Mouse (Mus musculus) urinary bladder, postnatal 36 days (tissue): ENCODE data around the gene Arid5a.

Source experiments
- DNase-seq, 2 experiments: peaks; one replicate each; pipeline ENCODE4 v3.0.0; 2022; ENCODE audit warnings: low spot score in 2 of 2, mixed read lengths in 1 of 2

Gene Arid5a

DNA sequence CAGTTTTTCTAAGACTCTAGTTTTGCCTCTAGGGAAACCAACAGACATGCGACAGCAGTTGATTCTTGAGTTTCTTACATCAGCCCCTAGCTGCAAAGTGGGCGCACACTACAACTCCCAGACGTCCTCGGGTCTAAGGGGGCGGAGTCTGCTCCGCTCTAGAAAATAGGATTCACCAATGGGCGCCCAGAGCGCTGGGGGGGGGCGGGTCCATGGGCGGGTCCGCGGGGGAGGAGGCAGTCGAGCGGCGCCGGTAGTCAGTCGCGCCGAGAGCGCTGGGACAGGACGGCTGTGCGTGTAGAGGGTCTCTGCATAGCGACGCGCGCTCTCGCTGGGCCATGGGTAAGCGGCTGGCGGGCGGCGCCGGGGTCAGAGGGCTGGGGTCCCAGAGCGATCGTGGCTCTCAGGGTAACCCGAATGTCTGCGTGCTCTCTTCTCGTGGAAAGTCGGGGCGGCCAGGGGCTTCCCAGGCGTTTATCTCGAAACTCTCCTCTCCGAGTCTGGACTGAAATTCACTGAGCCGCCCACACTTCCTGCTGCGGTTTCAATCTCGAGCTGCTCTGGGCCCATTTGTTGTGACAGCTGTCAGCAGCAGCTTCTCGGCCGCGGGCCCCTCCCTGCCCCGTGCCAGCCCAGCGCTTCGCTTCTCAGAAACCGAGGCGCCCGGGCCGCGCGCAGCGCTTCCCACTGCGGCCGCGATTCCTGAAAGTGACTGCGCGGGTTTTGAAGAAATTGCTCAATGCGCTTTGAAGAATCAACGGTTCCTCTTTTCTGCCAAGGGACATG, at the start of gene Arid5a:
Arid5a (plus strand) TSS at position 239 of the 786 bp plus-strand sequence.
- DNase-seq: peak; percentile 62 to 79

DNA sequence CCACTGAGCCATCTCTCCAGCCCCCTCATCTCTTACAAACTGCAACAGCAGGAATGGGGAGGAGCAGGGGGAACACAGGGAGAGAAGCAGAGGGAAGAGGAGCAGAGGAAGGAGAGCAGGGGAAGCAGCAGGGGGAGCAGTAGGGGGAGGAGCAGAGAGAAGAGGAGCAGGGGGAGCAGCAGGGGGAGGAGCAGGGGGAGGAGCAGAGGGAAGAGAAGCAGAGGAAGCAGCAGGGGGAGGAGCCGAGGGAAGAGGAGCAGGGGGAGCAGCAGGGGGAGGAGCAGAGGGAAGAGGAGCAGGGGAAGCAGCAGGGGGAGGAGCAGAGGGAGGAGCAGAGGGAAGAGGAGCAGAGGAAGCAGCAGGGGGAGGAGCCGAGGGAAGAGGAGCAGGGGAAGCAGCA, 48.9 kb upstream of the Arid5a start:
- DNase-seq: no peak

- no peak for DNase-seq
These were observed 48.3 kb upstream of the Arid5a start for GRCm38 (mm10) chr1:36259281-36259680.

DNA sequence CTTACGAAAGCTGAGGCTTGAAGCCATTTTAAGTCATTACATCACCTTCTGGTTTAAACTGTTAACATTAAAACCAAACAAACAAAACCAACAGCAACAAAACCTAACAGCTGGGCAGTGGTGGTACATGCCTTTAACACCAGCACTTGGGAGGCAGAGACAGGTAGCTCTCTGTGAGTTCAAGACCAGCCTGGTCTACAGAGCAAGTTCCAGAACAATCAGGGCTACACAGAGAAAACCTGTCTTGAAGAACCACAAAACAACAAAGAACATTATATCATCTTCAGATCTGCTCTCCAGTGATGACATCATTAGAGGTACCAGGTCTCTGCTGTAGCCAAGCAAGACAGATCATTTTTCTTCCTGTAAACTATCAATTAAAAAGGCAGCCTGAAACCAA, 47.1 kb upstream of the Arid5a start:
- DNase-seq: no peak

DNA sequence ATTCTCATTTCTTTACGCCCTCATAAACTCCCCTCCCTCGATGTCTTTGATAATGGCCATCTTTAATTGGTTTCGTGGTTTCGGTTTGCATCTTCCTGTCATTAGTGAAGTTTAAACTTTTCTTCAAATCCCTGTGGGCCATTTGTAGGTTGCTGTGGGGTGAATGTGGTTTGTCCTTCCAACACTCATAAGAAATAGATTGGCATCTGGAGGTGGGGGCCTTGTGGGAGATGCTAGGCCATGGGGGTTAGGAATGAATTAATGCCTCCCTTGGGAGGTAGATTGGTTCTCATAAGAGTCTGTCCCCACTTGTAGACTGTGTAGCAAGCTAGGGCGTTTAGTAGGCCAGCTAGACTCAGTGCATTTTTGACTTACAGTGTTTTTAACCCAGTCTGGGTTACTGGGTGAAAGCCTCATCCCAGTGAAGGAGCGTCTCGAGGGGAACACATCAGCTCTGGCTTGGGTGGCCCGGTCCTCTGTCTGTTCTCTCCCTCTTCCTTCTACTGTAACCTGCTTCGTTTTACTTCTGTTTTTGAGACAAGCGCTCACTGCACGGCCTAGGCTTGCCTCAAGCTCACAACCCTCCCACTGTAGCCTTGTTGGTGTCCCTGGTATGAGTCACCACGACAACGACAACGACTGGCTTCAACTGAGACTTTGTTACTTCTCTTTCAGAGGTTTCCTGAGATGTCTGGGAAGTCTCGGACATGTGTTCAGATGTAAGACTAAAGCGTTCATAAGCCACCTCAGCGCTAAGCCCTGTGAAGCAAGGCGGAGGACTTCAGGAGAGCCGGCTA, 45.6 kb upstream of the Arid5a start:
- no peak for DNase-seq

DNA sequence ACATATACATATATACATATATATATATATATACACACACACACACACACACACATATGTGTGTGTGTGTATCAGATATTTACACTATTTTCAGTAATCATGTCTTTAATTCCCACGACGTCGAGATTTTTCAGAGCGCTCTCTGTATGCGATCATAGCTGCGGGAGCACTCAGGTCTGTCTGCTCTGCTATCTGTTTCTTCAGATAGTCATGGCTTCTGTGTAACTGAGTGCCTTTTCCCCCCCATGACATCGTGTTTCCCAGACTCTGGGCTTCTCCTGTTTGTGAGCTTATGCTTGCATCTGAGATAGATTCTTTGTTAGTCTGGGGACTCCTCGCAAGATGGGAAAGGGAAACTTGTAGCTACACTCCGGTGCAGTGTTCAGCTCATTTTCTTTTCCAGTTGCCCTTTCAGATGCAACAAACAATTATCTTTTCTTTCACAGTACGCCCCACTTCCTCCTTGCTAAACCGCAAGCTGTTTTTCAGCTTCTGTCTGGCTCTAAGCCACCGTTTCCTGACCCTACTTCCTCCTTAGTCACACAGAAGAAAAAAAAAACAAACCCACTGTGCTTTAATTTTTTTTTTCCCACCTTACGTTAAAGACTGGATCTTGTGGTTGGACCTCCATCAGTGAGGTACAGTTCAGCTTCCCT, 43.6 kb upstream of the Arid5a start:
- DNase-seq: peak in 1 of 2 experiments; percentile 48

GRCm38 (mm10) chr1:36266293-36266692, 41.2 kb upstream of the Arid5a start:
- no peak for DNase-seq

DNA sequence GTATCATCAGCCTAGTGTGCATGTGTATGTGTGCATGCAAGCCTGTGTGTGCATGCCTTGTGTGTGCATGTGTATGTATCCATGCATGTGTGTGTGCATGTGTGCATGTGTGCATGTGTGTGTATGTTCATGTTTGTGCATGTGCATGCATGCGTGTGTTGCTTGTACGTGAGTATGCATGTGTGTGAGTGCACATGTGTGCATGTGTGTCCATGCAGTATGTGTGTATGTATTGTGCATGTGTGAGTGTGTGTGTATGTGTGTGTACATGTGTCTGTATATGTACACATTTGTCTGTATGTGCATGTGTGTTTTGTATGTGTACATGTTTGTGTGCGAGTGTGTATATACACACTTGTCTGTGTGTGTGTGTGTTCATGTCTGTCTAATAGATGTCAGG, 39.9 kb upstream of the Arid5a start:
- no peak for DNase-seq

- peak in 1 of 2 experiments; percentile 19 for DNase-seq
These were observed 38.3 kb upstream of the Arid5a start for GRCm38 (mm10) chr1:36269121-36269795.

- DNase-seq: no peak
These were observed 36.9 kb upstream of the Arid5a start for GRCm38 (mm10) chr1:36270666-36271065.

DNA sequence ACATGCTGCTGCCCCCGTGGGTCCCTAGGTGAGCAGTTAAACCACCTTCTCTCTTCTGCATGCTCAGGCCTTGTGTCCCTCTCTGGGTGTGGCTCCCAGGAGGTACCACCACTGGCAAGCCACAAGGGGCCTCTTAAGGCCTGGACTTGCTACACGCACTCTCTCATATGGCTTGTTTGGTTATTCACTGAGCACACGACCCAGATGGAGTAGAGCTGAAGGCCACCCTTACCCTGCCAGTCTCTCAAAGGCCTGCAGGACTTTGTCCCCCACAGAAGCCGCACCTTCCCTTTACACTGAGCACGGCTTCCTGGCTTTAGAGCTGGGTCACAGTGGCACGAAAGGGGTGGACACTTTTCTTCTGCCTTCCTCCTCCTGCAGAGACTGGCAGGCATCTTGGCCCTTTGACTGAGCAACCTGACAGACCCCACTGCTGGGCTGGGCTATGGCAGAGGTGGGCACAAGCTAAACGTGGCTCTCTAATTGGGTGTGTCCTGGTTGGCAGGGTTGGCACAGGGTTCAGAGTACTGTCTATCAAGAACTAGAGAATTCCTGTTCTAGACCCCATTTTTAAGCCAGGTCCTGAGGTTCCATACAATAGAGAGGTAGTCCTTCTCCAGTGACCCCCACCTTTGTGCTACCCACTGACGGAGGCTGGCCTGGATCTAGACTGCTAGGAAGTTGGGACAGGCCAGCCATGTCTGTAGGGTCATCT, 35.9 kb upstream of the Arid5a start:
- no peak for DNase-seq

- peak in 1 of 2 experiments; percentile 41 for DNase-seq
These were observed 35.0 kb upstream of the Arid5a start for GRCm38 (mm10) chr1:36272546-36272945.

DNA sequence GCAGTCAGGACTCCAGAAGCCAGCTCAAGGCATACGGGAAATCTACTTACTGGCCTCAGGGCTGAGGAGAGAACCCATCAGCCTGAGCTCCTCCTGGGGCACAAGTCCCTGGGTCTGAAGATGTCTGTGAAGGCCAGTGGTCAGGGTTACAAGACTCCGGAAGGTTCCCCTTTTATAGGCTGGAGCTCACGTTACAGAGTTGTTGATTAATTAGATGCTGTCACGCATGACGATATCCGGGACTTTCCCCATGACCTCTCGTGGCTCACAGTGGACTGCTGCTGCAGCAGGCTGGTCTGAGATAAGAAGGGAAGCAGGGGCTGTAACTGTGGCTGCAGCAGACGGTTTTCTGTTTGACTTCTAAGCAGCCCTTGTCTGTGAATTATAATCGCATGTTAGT, 34.2 kb upstream of the Arid5a start:
- DNase-seq: peak in 1 of 2 experiments; percentile 52

GRCm38 (mm10) chr1:36274455-36274854, 33.1 kb upstream of the Arid5a start, which contains the start of gene Neurl3:
Gene Neurl3 (minus strand): TSS chr1:36274679.
- no peak for DNase-seq

GRCm38 (mm10) chr1:36275635-36276389, 31.7 kb upstream of the Arid5a start:
- no peak for DNase-seq

DNA sequence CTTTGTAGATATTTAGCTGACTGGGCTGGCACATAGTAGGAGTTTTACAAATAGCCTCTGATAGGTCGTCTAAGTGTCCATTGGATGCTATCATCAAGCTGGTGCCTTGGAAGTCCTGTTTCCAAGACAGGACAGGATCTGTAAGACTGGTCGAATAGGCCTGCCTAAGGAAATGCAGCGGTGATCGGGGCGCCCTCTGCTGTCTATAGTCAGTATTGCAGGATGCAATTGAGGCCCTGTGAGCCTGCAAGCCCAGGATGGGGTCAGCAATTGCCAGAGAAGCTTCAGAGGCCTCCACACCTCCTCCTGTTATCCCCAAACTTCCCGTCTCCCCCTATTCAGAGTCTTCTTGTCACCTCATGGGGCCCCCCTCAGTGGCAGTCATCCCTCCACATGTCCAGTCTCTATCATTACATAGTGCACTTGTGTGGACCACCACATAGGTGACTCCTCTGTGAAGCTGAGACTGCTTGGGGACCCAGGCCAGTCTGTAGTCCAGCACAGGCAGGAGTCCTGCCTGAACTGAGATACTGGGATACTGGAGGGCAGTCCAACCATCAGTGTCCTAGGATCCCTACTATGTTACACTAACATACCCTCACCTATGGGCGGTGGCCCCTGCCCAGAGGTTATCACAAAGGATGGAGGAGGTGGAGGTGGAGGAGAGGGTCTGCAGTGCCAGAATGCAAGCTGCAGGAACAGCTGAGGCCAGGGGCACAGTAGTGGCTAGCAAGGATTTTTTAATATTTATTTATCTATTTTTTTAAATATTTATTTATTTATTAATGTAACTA, 30.1 kb upstream of the Arid5a start:
- DNase-seq: peak; percentile 70 to 78

DNA sequence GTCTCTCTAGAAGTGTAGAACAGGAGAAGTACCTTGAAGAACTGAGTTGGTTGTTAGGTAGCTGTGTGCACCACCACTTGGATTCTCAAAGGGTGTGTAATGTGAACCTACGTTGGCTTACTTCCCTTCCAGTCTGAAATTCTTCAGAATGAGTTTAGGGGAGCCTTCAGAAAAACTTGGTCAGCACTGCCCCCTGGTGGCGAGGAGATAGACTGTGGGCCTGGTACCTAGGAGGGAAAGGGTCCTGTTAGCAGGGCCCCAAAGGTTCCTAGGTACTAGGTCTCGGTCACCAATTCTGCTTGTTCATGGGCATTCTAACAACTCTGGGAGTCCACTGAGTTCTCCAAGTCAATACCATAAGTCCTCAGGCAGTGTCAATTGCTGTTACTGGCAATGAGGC, 28.3 kb upstream of the Arid5a start:
- DNase-seq: peak; percentile 68 to 73

- DNase-seq: no peak
These were observed 26.6 kb upstream of the Arid5a start for GRCm38 (mm10) chr1:36280938-36281337.

GRCm38 (mm10) chr1:36281849-36282248, 25.7 kb upstream of the Arid5a start:
- DNase-seq: no peak
